Mouse (Mus musculus) myocyte (in vitro differentiated cells): Measurements from ENCODE around the gene Rpp25. TPM values are rescaled to one million over a fixed set of nuclear protein-coding genes. Genes with fewer than 3 reads are reported as not detected.

Experiments used
- H3K27me3 ChIP-seq: one replicate; pipeline ENCODE4 v1.6.1; 2011; ENCODE audit not compliant: control insufficient read depth, insufficient read depth, insufficient read length
- H3K36me3 ChIP-seq: one replicate; pipeline ENCODE4 v1.6.1; 2011; ENCODE audit not compliant: control insufficient read depth, insufficient read depth
- H3K4me2 ChIP-seq: one replicate; pipeline ENCODE4 v1.6.1; 2011; ENCODE audit warnings: low read depth, control low read depth
- H3K4me3 ChIP-seq: one replicate; pipeline ENCODE4 v1.5.1; 2011; ENCODE audit warnings: mild to moderate bottlenecking, control low read depth, moderate library complexity
- H3K79me2 ChIP-seq: one replicate; pipeline ENCODE4 v1.6.1; 2011; ENCODE audit not compliant: control insufficient read depth, insufficient read depth
- H3ac ChIP-seq: one replicate; pipeline ENCODE4 v1.6.1; 2011; ENCODE audit not compliant: control insufficient read depth, insufficient read length
- CEBPB ChIP-seq: IDR thresholded peaks from 2 replicates; pipeline ENCODE4 v1.6.1; 2011; ENCODE audit warnings: mild to moderate bottlenecking, moderate library complexity; ENCODE audit not compliant: poor library complexity, insufficient read depth, severe bottlenecking
- E2F4 ChIP-seq: IDR thresholded peaks from one replicate; pipeline ENCODE4 v1.6.1; 2011; ENCODE audit warnings: mild to moderate bottlenecking, control low read depth, moderate library complexity; ENCODE audit not compliant: insufficient read depth
- MAX ChIP-seq: IDR thresholded peaks from one replicate; pipeline ENCODE4 v1.6.1; 2011; ENCODE audit warnings: low read depth, mild to moderate bottlenecking, control low read depth
- MYOD1 ChIP-seq, 3 experiments: IDR thresholded peaks; one replicate each; pipeline ENCODE4 v1.6.1; 2011; ENCODE audit warnings: control low read depth in 2 of 3, low read depth in 2 of 3, mild to moderate bottlenecking in 2 of 3, moderate library complexity in 1 of 3; ENCODE audit not compliant: insufficient read length in 2 of 3, control insufficient read depth in 1 of 3
- MYOG ChIP-seq, 3 experiments: IDR thresholded peaks; one replicate each; pipeline ENCODE4 v1.6.1; 2011; ENCODE audit warnings: control low read depth in 2 of 3, low read depth in 2 of 3, mild to moderate bottlenecking in 2 of 3; ENCODE audit not compliant: insufficient read length in 2 of 3, control insufficient read depth in 1 of 3, insufficient read depth in 1 of 3
- POLR2A ChIP-seq: IDR thresholded peaks from one replicate; pipeline ENCODE4 v1.6.1; 2011; ENCODE audit warnings: low read depth, mild to moderate bottlenecking, control low read depth, moderate library complexity; ENCODE audit not compliant: insufficient read length
- POLR2AphosphoS2 ChIP-seq: IDR thresholded peaks from one replicate; pipeline ENCODE4 v1.6.1; 2011; ENCODE audit warnings: low read depth, control low read depth; ENCODE audit not compliant: insufficient read length
- REST ChIP-seq: IDR thresholded peaks from one replicate; pipeline ENCODE4 v1.6.1; 2011; ENCODE audit warnings: mild to moderate bottlenecking, control low read depth, moderate library complexity; ENCODE audit not compliant: insufficient read depth, insufficient read length
- SRF ChIP-seq: IDR thresholded peaks from one replicate; pipeline ENCODE4 v1.6.1; 2011; ENCODE audit warnings: low read depth; ENCODE audit not compliant: control insufficient read depth, insufficient read length
- TCF12 ChIP-seq: IDR thresholded peaks from one replicate; pipeline ENCODE4 v1.6.1; 2011; ENCODE audit warnings: mild to moderate bottlenecking, control low read depth; ENCODE audit not compliant: poor library complexity, insufficient read depth, severe bottlenecking
- TCF3 ChIP-seq: IDR thresholded peaks from one replicate; pipeline ENCODE4 v1.6.1; 2011; ENCODE audit warnings: low read depth, control low read depth; ENCODE audit not compliant: insufficient read length
- USF1 ChIP-seq: IDR thresholded peaks from one replicate; pipeline ENCODE4 v1.6.1; 2011; ENCODE audit warnings: low read depth, mild to moderate bottlenecking, control low read depth, moderate library complexity
- polyA plus RNA-seq: library from polyadenylated mRNA; unstranded; fragments of >200 nt; fragmentation: generic; extraction: Trizol; gene quantifications from one replicate; pipeline ENCODE4 v1.2.1, GENCODE M21; 2012; ENCODE audit warnings: missing spikeins

Rpp25 gene
- polyA plus RNA-seq, 1 experiment, result 0.11 TPM

- no peaks in the 10 kb centered on the region for H3K36me3 ChIP-seq
- TF ChIP-seq E2F4 (no peak), TCF12 (no peak), POLR2AphosphoS2 (peak; percentile 45), USF1 (no peak), POLR2A (peak; percentile 69), SRF (no peak), MYOD1 (IDR thresholded peaks at IDR 0.05; ENCODE audit: control insufficient read depth in 1 of 3, insufficient read length in 2 of 3, low read depth in 2 of 3) (no peak), REST (peak; percentile 93), CEBPB (no peak)
- peak within 1 kb of the TSS; percentile 85 for H3K4me2 ChIP-seq
- H3K4me3 ChIP-seq, result peak within 1 kb of the TSS; percentile 54
- H3K79me2 ChIP-seq, result no peaks in the 10 kb centered on the region
- no peak within 1 kb of the TSS for H3ac ChIP-seq
- no peaks in the 10 kb centered on the region for H3K27me3 ChIP-seq
These were observed 35.8 kb upstream of the Rpp25 start, which contains the start of gene Scamp5 for GRCm38 (mm10) chr9:57467896-57468549. Scamp5 (minus strand) TSS chr9:57468060.

- Histone ChIP-seq H3K27me3 (no peaks in the 10 kb centered on the region), H3K79me2 (no peaks in the 10 kb centered on the region), H3K4me3 (no peak overlapping the region), H3K4me2 (no peak overlapping the region), H3K36me3 (no peaks in the 10 kb centered on the region), H3ac (no peak overlapping the region)
- TF ChIP-seq REST (no peak), E2F4 (no peak), MYOG (IDR thresholded peaks at IDR 0.05; ENCODE audit: control insufficient read depth in 1 of 3, insufficient read depth in 1 of 3, insufficient read length in 2 of 3, low read depth in 2 of 3) (no peak), MYOD1 (IDR thresholded peaks at IDR 0.05; ENCODE audit: control insufficient read depth in 1 of 3, insufficient read length in 2 of 3, low read depth in 2 of 3) (no peak), USF1 (no peak), SRF (no peak), TCF12 (no peak), CEBPB (no peak), MAX (no peak)
These were observed 34.9 kb upstream of the Rpp25 start for GRCm38 (mm10) chr9:57468914-57469313.

- Histone ChIP-seq H3K79me2 (no peaks in the 10 kb centered on the region), H3ac (no peak overlapping the region), H3K4me2 (no peak overlapping the region), H3K36me3 (no peaks in the 10 kb centered on the region), H3K4me3 (no peak overlapping the region), H3K27me3 (peaks cover 35% of the 10 kb centered on the region)
- TF ChIP-seq MYOG (IDR thresholded peaks at IDR 0.05; ENCODE audit: control insufficient read depth in 1 of 3, insufficient read depth in 1 of 3, insufficient read length in 2 of 3, low read depth in 2 of 3), result no peak
- TF ChIP-seq TCF12, result no peak
- TF ChIP-seq CEBPB, result no peak
- no peak for TF ChIP-seq SRF
These were observed 18.1 kb upstream of the Rpp25 start for GRCm38 (mm10) chr9:57485774-57486173.

GRCm38 (mm10) chr9:57487807-57488206 lies 16.0 kb upstream of the Rpp25 start:
- no peak overlapping the region for H3K4me3 ChIP-seq
- H3ac ChIP-seq, result no peak overlapping the region

GRCm38 (mm10) chr9:57493532-57493931 lies 10.3 kb upstream of the Rpp25 start:
- TF ChIP-seq POLR2AphosphoS2 (no peak), MYOG (IDR thresholded peaks at IDR 0.05; ENCODE audit: control insufficient read depth in 1 of 3, insufficient read depth in 1 of 3, insufficient read length in 2 of 3, low read depth in 2 of 3) (no peak), E2F4 (no peak), TCF3 (no peak), CEBPB (no peak)
- no peaks in the 10 kb centered on the region for H3K27me3 ChIP-seq
- no peak overlapping the region for H3K4me2 ChIP-seq
- no peaks in the 10 kb centered on the region for H3K79me2 ChIP-seq
- H3K4me3 ChIP-seq, result no peak overlapping the region
- no peak overlapping the region for H3ac ChIP-seq
- H3K36me3 ChIP-seq, result no peaks in the 10 kb centered on the region

More at GRCm38 (mm10) chr9:57487807-57488206, 16.0 kb upstream of the Rpp25 start:
- TF ChIP-seq MAX (no peak), MYOG (IDR thresholded peaks at IDR 0.05; ENCODE audit: control insufficient read depth in 1 of 3, insufficient read depth in 1 of 3, insufficient read length in 2 of 3, low read depth in 2 of 3) (no peak), POLR2A (no peak), REST (no peak), POLR2AphosphoS2 (no peak), MYOD1 (IDR thresholded peaks at IDR 0.05; ENCODE audit: control insufficient read depth in 1 of 3, insufficient read length in 2 of 3, low read depth in 2 of 3) (no peak), CEBPB (no peak), E2F4 (no peak), SRF (no peak), TCF3 (no peak), TCF12 (no peak)
- H3K79me2 ChIP-seq, result no peaks in the 10 kb centered on the region
- H3K4me2 ChIP-seq, result no peak overlapping the region
- H3K27me3 ChIP-seq, result peaks cover 31% of the 10 kb centered on the region
- no peaks in the 10 kb centered on the region for H3K36me3 ChIP-seq
